Mouse (Mus musculus): ENCODE measurements at regions not wholly inside any gene's neighbourhood (a gene's known extent, or its start where the extent isn't known, plus 50 kb on each side); places are given as distances from the start of the nearest gene placed in this dataset.

- ATAC-seq = no peak
Observed at GRCm38 (mm10) chr15:59138393-59139107, 249.5 kb downstream of the Gm49356 start.

GRCm38 (mm10) chr15:59141621-59142020, 252.5 kb downstream of the Gm49356 start:
- no peak for ATAC-seq

GRCm38 (mm10) chr15:59142481-59142880, 253.4 kb downstream of the Gm49356 start:
- ATAC-seq = no peak

- no peak for ATAC-seq
Observed at GRCm38 (mm10) chr15:59143891-59144290, 254.8 kb downstream of the Gm49356 start.

- ATAC-seq = no peak
Observed at GRCm38 (mm10) chr15:59145679-59146078, 256.6 kb downstream of the Gm49356 start.

GRCm38 (mm10) chr15:59146111-59146510, 257.0 kb downstream of the Gm49356 start:
- ATAC-seq = no peak

GRCm38 (mm10) chr15:59146586-59147085, 257.5 kb downstream of the Gm49356 start:
- ATAC-seq = no peak

GRCm38 (mm10) chr15:59148531-59148930, 259.4 kb downstream of the Gm49356 start:
- ATAC-seq = no peak

- no peak for ATAC-seq
Observed at GRCm38 (mm10) chr15:59151506-59151905, 262.4 kb downstream of the Gm49356 start.

GRCm38 (mm10) chr15:59152786-59153388, 263.8 kb downstream of the Gm49356 start:
- no peak for ATAC-seq

- ATAC-seq = no peak
Observed at GRCm38 (mm10) chr15:59153416-59154250, 264.5 kb downstream of the Gm49356 start.

- ATAC-seq = no peak
Observed at GRCm38 (mm10) chr15:59154407-59155288, 265.6 kb downstream of the Gm49356 start.

GRCm38 (mm10) chr15:59155289-59155623, 266.2 kb downstream of the Gm49356 start:
- ATAC-seq = no peak

- ATAC-seq = no peak
Observed at GRCm38 (mm10) chr15:59156328-59156727, 267.2 kb downstream of the Gm49356 start.

- no peak for ATAC-seq
Observed at GRCm38 (mm10) chr15:59158760-59159159, 269.7 kb downstream of the Gm49356 start.

- ATAC-seq = no peak
Observed at GRCm38 (mm10) chr15:59160931-59161920, 272.1 kb downstream of the Gm49356 start.

GRCm38 (mm10) chr15:59167937-59168659, 279.0 kb downstream of the Gm49356 start:
- no peak for ATAC-seq

- no peak for ATAC-seq
Observed at GRCm38 (mm10) chr15:59168660-59169170, 279.6 kb downstream of the Gm49356 start.

- ATAC-seq = no peak
Observed at GRCm38 (mm10) chr15:59169237-59169797, 280.2 kb downstream of the Gm49356 start.

GRCm38 (mm10) chr15:59169831-59170230, 280.7 kb downstream of the Gm49356 start:
- no peak for ATAC-seq

Measured in activated CD4-positive, CD25-positive, alpha-beta regulatory T cell, adult 4 months (primary cell).